Mouse (Mus musculus) 3134 (cell line): ENCODE data around the gene BC024063.
A peak's percentile ranks its signal among the peaks of the same experiment; 100 is the strongest.
"Not testable (repeated sequence)": the region's sequence is repeated elsewhere in the genome, so short reads cannot be mapped to it uniquely, and the experiment has no call there.

Source experiments
- DNase-seq: peaks from one replicate; pipeline ENCODE4 v3.0.0-alpha.2; 2011; ENCODE audit warnings: low spot score; ENCODE audit not compliant: insufficient read length; ENCODE audit errors: extremely low read depth

The BC024063 gene

DNA sequence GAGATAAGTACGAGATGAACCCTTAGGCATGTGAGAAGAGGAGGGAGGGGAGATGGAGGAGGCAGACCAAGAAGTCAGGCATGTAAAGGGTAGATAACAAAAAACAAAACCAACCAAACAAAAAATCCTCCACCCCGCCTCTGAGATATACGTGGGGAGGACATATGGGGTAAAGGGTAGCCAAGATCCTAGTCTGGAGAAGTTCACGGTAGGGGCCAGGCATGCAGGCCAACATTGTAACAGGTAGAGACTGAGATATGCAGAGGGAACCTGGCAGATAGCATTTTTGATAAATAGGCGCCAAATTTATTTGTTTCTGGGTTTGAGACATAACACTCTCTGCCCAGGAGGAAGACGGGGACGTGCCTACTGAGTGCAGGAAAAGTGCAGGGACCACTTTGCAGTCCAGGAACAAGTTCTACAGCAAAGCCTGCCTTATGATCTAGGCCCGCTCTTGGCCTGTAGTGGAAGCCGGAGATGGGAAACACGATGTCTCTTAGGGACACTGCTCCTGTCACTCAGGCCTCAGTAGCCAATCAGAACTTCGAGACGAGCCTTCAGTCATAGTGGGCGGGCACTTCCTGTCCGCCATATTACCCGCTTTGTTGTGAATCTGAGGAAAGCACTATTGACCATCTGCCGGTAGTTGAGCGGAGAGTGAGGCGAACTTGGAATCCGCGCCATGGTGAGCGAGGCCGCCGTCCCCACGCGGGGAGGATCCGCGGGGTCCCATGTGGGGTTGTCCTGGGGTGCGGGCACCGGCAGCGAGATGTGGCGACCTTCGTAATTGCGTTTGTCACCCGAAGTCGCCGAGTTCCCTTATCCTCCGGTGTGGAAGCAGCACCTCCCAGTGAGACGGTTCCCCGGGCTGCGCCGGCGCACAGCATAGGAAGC lies at the start of gene BC024063:
Gene BC024063, plus strand, starts transcription at position 626 of the 894 bp plus-strand sequence.
- peak; percentile 90 for DNase-seq

DNA sequence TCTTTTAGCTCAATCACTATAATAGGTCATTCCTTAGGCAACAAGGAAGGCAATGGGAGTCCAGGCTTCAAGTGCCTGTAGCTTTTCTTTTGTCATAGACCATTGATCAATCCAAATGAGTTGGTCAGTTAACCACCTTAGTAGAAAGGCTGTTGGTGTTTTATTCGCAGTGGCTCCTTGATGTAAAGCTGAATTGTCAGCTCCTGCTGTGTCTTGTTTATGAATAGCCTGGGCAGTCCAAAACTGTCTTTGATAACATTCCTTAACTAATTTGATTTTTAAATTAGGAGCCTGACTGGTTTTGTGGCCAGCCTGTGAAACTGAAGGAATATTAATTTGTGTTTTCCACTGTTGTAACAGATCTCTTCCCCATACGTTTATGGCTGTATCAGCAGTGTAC lies 41.0 kb upstream of the BC024063 start:
- DNase-seq: no peak

DNA sequence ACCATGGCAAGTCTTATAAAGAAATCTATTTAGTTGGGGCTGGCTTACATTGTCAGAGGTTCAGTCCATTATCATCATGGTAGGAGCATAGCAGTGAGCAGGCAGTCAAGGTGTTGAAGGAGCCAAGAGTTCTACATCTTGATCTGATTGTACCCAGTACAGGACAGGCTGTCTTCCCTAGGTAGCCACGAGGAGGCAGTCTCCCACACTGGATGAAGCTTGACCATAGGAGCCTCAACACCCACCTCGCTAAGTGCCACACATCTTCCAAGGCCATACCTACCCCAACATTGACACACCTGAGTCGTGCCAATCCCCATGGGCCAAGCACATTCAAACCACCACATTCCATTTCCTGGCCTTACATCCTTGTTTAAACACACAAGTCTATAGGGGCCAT lies 36.5 kb upstream of the BC024063 start:
- no peak for DNase-seq

DNA sequence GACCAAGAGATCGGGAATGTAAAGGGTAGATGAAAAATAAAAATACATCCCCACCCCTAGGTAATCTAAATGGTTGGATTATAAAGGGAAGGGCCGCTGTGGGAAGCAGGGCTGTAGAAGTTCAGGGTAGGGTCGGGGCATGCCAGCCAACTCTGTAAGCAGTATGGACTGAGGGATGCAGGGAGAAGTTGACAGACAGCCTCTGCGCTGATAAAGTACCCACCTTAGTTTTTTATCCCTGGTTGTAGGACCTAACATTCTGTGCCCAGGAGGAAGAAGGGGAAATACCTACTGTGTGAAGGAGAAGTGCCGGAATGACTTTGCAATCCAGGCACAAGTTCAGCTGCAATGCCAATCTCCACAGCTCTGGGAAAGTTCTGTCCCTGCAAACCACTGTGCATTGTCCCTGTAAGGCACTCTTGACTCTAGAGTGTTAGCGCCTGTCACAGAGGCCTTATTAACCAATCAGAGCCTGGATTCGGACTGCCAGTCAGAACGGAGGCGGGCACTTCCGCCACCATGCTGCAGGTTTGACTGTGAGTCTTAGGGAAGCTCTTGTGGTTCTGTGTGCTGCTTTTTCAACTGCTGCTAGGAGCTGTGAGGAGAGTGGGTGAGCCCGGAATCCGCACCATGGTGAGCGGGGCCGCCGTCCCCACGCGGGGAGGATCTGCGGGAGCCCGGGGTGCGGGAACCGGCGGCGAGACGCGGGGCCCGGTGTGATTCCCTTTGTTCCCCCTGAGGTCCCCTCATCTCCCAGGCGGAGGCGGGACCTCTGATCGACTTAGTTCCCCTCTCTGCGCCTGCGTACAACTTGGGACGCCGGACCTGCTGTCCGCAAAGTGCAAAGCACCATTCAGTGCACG lies 35.3 kb upstream of the BC024063 start, which contains the start of gene Zfp873:
Gene Zfp873, plus strand, starts transcription at position 527 of the 863 bp plus-strand sequence.
- peak; percentile 92 for DNase-seq

DNA sequence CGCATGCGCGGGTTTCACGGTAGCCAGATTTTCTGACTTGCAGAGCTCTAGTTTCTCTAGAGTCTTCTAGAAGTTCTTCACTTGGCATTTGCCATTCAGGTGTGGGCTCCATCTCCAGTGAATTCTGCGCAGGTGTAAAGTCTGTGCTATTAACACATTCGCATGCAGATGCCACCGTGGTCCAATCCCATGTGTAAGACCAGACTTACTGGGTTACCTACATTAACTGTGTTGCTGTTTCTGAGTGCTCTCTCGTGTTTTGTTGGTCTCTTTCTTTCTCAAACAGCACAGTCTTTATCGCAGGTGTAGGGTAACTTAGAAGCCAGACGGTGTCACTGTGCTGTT lies 34.7 kb upstream of the BC024063 start:
- DNase-seq: not testable (repeated sequence)

DNA sequence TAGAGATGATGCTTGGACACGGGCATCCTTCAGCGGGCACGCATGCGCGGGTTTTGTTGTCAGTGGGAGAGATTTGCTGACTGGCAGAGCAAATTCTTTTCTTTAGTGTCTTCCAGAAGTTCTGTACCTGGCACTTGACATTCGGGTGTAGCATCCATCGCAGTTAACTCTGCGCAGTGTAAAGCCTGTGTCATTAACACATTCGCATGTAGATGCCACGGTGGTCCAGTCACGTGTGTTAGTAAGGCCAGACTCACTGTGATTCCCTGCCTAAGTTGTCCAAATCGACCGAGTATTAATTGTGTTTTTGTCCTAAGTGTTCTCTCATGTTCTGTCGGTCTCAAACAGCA lies 444 bp downstream of the BC024063 start:
- DNase-seq: not testable (repeated sequence)

DNA sequence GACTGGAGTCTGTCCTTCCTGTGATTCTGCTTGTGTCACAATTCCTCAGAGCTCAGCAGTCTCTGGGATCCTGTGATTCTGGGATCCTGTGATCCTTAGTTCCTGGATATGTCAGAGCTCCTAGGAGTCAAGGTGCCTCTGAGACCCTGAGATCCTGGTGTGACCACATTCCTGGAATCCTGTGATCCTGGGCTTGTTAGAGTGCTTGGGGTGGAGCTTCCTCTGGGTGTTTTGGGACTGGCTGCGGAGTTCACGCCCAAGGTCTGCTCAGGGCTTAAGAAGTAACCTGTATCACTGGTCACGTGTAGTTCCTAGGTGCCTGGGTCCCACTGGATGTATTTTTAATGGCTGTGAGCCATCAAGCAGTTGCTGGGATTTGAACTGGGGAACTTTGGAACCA lies 34.1 kb downstream of the BC024063 start:
- DNase-seq: no peak

DNA sequence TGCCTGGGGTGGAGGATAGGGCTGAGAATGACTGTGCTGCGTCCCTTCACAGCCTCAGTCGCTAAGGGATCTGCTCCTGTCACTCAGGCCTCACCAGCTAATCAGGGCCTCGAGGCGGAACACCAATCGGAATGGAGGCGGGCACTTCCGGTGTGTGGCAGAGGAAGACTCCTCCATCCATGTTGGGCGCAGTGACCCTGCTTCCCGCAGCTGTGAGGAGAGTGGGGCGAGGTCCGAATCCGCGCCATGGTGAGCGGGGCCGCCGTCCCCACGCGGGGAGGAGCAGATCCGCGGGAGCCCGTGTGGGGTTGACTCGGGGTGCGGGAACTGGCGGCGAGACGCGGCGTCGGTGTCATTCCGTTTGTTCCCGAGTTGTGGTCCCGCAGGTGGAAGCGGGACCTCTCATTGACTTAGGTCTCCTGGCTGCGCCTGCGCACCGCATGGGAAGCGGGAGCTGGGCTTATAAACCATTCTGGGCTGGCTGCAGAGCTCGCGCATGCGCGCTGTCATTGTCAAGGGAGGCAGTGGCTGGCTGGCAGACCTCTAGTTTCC lies 44.8 kb downstream of the BC024063 start, which contains the start of gene AU041133:
Gene AU041133, plus strand, starts transcription at position 164 of the 552 bp plus-strand sequence.
- DNase-seq: peak; percentile 94

DNA sequence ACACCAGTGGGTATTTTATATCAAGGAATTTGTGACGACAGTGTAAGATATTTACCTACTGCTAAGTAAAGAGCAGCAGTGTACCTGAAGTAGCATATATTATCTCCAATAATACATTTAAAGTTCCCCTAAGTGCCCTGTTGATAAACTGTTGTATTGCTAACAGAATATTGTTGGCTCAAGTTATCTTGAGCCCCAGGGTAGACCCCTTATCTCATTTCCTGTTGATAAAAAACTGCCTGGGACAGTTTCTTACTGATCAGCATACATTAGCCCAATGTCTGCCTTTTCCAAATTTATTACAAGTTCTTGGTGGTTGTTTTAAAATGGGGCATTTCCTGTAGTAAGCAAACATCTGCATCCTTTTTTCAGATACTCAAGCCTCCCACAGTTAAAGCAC lies 62.1 kb downstream of the BC024063 start:
- no peak for DNase-seq

DNA sequence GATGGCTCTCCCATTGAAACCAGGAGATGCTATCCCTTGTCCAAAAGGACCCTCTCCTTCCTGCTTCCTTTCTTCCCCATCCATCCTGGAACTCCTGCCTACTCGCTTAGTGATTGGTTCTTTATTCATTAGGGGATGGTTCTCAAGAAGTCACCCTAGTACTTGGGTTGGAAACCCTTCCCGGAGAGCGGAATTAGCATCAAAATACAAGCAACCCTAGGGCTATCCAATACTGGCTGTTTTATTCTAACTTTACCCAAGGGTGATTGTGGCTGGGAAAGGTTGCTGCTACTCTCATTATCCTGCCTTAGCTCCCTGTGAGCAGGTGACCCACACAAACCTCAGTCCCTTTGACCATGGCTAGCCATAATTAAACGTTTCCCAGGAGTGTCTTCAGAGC lies 64.4 kb downstream of the BC024063 start:
- DNase-seq: no peak
